Mouse (Mus musculus) gastrocnemius, adult 2 months (tissue): ENCODE measurements around the gene Top1. TPM values are rescaled to one million over a fixed set of nuclear protein-coding genes. Genes with fewer than 3 reads are reported as not detected.
"Not testable (repeated sequence)": the region's sequence is repeated elsewhere in the genome, so short reads cannot be mapped to it uniquely, and the experiment has no call there.

ENCODE experiments used
- DNase-seq: peaks from one replicate; pipeline ENCODE4 v3.0.0; 2022
- H3K27ac ChIP-seq: fragments of 200-600 bp; 2 replicates; pipeline ENCODE4 v1.8.1; 2022; ENCODE audit warnings: mild to moderate bottlenecking
- H3K4me3 ChIP-seq: fragments of 200-600 bp; 2 replicates; pipeline ENCODE4 v1.8.1; 2022; ENCODE audit warnings: mild to moderate bottlenecking, moderate library complexity
- CTCF ChIP-seq: fragments of 200-600 bp; IDR thresholded peaks from 2 replicates; pipeline ENCODE4 v1.8.1; 2022; ENCODE audit warnings: antibody characterized with exemption, mild to moderate bottlenecking, moderate library complexity
- intact Hi-C: fragments of 180-260 bp; cut with DNase I; formaldehyde crosslinking; loops from one replicate; pipeline ENCODE4 v1.15.1; 2025
- total RNA-seq, 2 experiments: library from RNA; stranded (reverse); gene quantifications; 2 replicates each; pipeline ENCODE4 v1.2.3; 2021

The Top1 gene
- total RNA-seq, 2 experiments from 2014 or later: 39.5 to 53.2 TPM

- DNase-seq: no peak
- Histone ChIP-seq H3K4me3 (no peak overlapping the region), H3K27ac (no peak overlapping the region)
- intact Hi-C loops: no loop called here
- TF ChIP-seq CTCF: no peak
These were observed 4.5 kb upstream of the Top1 start for GRCm38 (mm10) chr2:160641176-160641575.

- intact Hi-C loops: loop anchor here (5.0 kb wide), 1 partner anchor 66 kb away; no protein-coding TSS in a partner anchor
- no peak for TF ChIP-seq CTCF
- peak; percentile 69 for DNase-seq
- Histone ChIP-seq H3K27ac (peak overlapping the region; percentile 99), H3K4me3 (peak overlapping the region; percentile 94)
These were observed 606 bp downstream of the Top1 start for GRCm38 (mm10) chr2:160646144-160646844.

- H3K27ac ChIP-seq: peak overlapping the region; percentile 99
- peak overlapping the region; percentile 94 for H3K4me3 ChIP-seq
- TF ChIP-seq CTCF: no peak
- intact Hi-C loops: loop anchor here (5.0 kb wide), 1 partner anchor 65 kb away; no protein-coding TSS in a partner anchor
- DNase-seq: no peak
These were observed 1.1 kb downstream of the Top1 start for GRCm38 (mm10) chr2:160646845-160647178.

GRCm38 (mm10) chr2:160648097-160648496, 2.4 kb downstream of the Top1 start:
- no peak for DNase-seq
- H3K27ac ChIP-seq: peak overlapping the region; percentile 99
- TF ChIP-seq CTCF: no peak
- H3K4me3 ChIP-seq: peak overlapping the region; percentile 94
- intact Hi-C loops: loop anchor here (5.0 kb wide), 1 partner anchor 64 kb away; no protein-coding TSS in a partner anchor

GRCm38 (mm10) chr2:160649072-160649471, 3.4 kb downstream of the Top1 start:
- Histone ChIP-seq H3K27ac (no peak overlapping the region), H3K4me3 (peak overlapping the region; percentile 94)
- intact Hi-C loops: loop anchor here (5.0 kb wide), 1 partner anchor 63 kb away; no protein-coding TSS in a partner anchor
- no peak for DNase-seq
- TF ChIP-seq CTCF: no peak

- intact Hi-C loops: no loop called here
- TF ChIP-seq CTCF: no peak
- Histone ChIP-seq H3K27ac (no peak overlapping the region), H3K4me3 (no peak overlapping the region)
- DNase-seq: no peak
These were observed 5.5 kb downstream of the Top1 start for GRCm38 (mm10) chr2:160651165-160651564.

GRCm38 (mm10) chr2:160653218-160653617, 7.5 kb downstream of the Top1 start:
- Histone ChIP-seq H3K4me3 (no peak overlapping the region), H3K27ac (no peak overlapping the region; the same call in 1 of the 2 replicates)
- TF ChIP-seq CTCF: no peak
- intact Hi-C loops: no loop called here
- no peak for DNase-seq

- no peak for DNase-seq
These were observed 9.9 kb downstream of the Top1 start for GRCm38 (mm10) chr2:160655561-160655960.

GRCm38 (mm10) chr2:160656234-160656633, 10.5 kb downstream of the Top1 start:
- no peak overlapping the region for H3K4me3 ChIP-seq
- intact Hi-C loops: no loop called here
- H3K27ac ChIP-seq: no peak overlapping the region
- DNase-seq: no peak
- no peak for TF ChIP-seq CTCF

More at GRCm38 (mm10) chr2:160655561-160655960, 9.9 kb downstream of the Top1 start:
- no peak for TF ChIP-seq CTCF
- Histone ChIP-seq H3K4me3 (no peak overlapping the region), H3K27ac (no peak overlapping the region)
- intact Hi-C loops: no loop called here

GRCm38 (mm10) chr2:160657801-160658442, 12.2 kb downstream of the Top1 start:
- Histone ChIP-seq H3K27ac (no peak overlapping the region), H3K4me3 (no peak overlapping the region)
- no peak for TF ChIP-seq CTCF
- intact Hi-C loops: no loop called here
- DNase-seq: no peak

- no peak overlapping the region for H3K27ac ChIP-seq
- TF ChIP-seq CTCF: no peak
- no peak for DNase-seq
- no peak overlapping the region for H3K4me3 ChIP-seq
- intact Hi-C loops: no loop called here
These were observed 13.1 kb downstream of the Top1 start for GRCm38 (mm10) chr2:160658811-160659210.

- no peak for TF ChIP-seq CTCF
- intact Hi-C loops: no loop called here
- DNase-seq: no peak
- no peak overlapping the region for H3K4me3 ChIP-seq
- no peak overlapping the region for H3K27ac ChIP-seq
These were observed 18.7 kb downstream of the Top1 start for GRCm38 (mm10) chr2:160664421-160664820.

GRCm38 (mm10) chr2:160664986-160665385, 19.3 kb downstream of the Top1 start:
- intact Hi-C loops, H3K27ac ChIP-seq, DNase-seq, H3K4me3 ChIP-seq: not testable (repeated sequence)

- Histone ChIP-seq H3K27ac (peak overlapping the region; percentile 43; the same call in 1 of the 2 replicates), H3K4me3 (no peak overlapping the region)
- no peak for DNase-seq
- no peak for TF ChIP-seq CTCF
- intact Hi-C loops: no loop called here
These were observed 21.6 kb downstream of the Top1 start for GRCm38 (mm10) chr2:160667259-160667658.
